Mouse (Mus musculus): ENCODE data around the gene AL731706.2. TPM values are rescaled to one million over a fixed set of nuclear protein-coding genes. Genes with fewer than 3 reads are reported as not detected.

Gene AL731706.2
- polyA plus RNA-seq (2015; fragmentation: Nextera tagmentation; extraction: Ambion mirVana), result 41.3 and 43.2 TPM in 2 replicates

GRCm38 (mm10) chr2:136885579-136885978 lies at the start of gene AL731706.2:
AL731706.2 (minus strand) TSS chr2:136885679.

GRCm38 (mm10) chr2:136891068-136891950 lies 5.8 kb upstream of the AL731706.2 start, which contains the start of the genes Slx4ip, AL731706.1 and Mkks:
Slx4ip (plus strand) TSS chr2:136891218.
AL731706.1 (minus strand) TSS chr2:136891389.
Mkks (minus strand) TSS chr2:136891389.

Other genes starting within 250 kb of the AL731706.2 start
- 422 and 458 TPM in 2 replicates for gene Snap25, start 172.2 kb downstream of the AL731706.2 start, polyA plus RNA-seq (2015; fragmentation: Nextera tagmentation; extraction: Ambion mirVana)
- 8.4 and 9.0 TPM in 2 replicates for gene Slx4ip, start 5.5 kb upstream of the AL731706.2 start, polyA plus RNA-seq (2015; fragmentation: Nextera tagmentation; extraction: Ambion mirVana)
- 27.0 and 28.4 TPM in 2 replicates for gene AL731706.1, start 5.7 kb upstream of the AL731706.2 start, polyA plus RNA-seq (2015; fragmentation: Nextera tagmentation; extraction: Ambion mirVana)
- gene Mkks, start 5.7 kb upstream of the AL731706.2 start, polyA plus RNA-seq (2015; fragmentation: Nextera tagmentation; extraction: Ambion mirVana), result 8.4 and 11.7 TPM in 2 replicates
- 5.2 and 6.0 TPM in 2 replicates for gene Jag1, start 231.0 kb upstream of the AL731706.2 start, polyA plus RNA-seq (2015; fragmentation: Nextera tagmentation; extraction: Ambion mirVana)